9 mouse cellular contexts compared by ENCODE assay signal in genomic region chr9:66307341-66307740, GRCm38 (mm10). TPM values are rescaled to one million over a fixed set of nuclear protein-coding genes. Genes with fewer than 3 reads are reported as not detected.
A peak's percentile ranks its signal among the peaks of the same experiment; 100 is the strongest.
DNase-seq lines count a peak whose midpoint lies in the region; ATAC-seq and TF ChIP-seq lines count a peak whose summit lies in the region.
"Had no signal": no experiment of that assay in that cellular context is flagged by ENCODE, and none has a peak within 500 bp of the region (broad histone marks: within the 10 kb centered on the region; RNA-seq: fewer than 3 reads in every experiment).

No protein-coding gene starts in this region.

- POLR2A ChIA-PET in Patski (lab: Charles Lee), result no interaction called here

- no peaks in the 10 kb centered on the region for H3K9me3 ChIP-seq in kidney, embryonic 15.5 days (replicated peaks)
- H3K9me3 ChIP-seq: stomach, embryonic 15.5 days had no signal

- no peaks in the 10 kb centered on the region for H3K27me3 ChIP-seq in kidney, embryonic 15.5 days
- H3K27me3 ChIP-seq in Patski, result peaks cover 9% of the 10 kb centered on the region
- H3K27me3 ChIP-seq: stomach, embryonic 15.5 days had no signal

- H3K4me1 ChIP-seq in kidney, embryonic 15.5 days, result no peaks in the 10 kb centered on the region

- CTCF ChIA-PET in Patski (lab: Charles Lee), result interaction anchor here (1.1 kb wide), 1 partner anchor 9 kb away, joined by 3 read pairs; no protein-coding TSS in a partner anchor

- no peak overlapping the region for H3K27ac ChIP-seq in kidney, embryonic 15.5 days
- H3K27ac ChIP-seq in layer of hippocampus, adult 2 months, result no peak overlapping the region
- H3K27ac ChIP-seq: stomach, embryonic 15.5 days had no signal

- no peaks in the 10 kb centered on the region for H3K36me3 ChIP-seq in kidney, embryonic 15.5 days
- H3K36me3 ChIP-seq: stomach, embryonic 15.5 days had no signal

- no peak for TF ChIP-seq CTCF in Patski (IDR thresholded peaks at IDR 0.05)
- TF ChIP-seq CTCF in layer of hippocampus, adult 2 months (conservative IDR thresholded peaks at IDR 0.05), result no peak

- no peak overlapping the region for H3K4me3 ChIP-seq in kidney, embryonic 15.5 days (replicated peaks)
- H3K4me3 ChIP-seq in layer of hippocampus, adult 2 months, result no peak overlapping the region
- H3K4me3 ChIP-seq: stomach, embryonic 15.5 days had no signal

- in situ Hi-C loops in Patski (cut with MboI; ENCODE audit: low pct_unique_long_range_greater_than_20kb), result no loop called here

- H3K9ac ChIP-seq in kidney, embryonic 15.5 days, result no peak overlapping the region
- H3K9ac ChIP-seq: stomach, embryonic 15.5 days had no signal

- no peak overlapping the region for H3K4me2 ChIP-seq in kidney, embryonic 15.5 days
- H3K4me2 ChIP-seq: stomach, embryonic 15.5 days had no signal

- DNase-seq in kidney, adult 9 months, result peak; percentile 27
- DNase-seq in Patski (ENCODE audit: low read depth, low spot score), result peak; percentile 39
- peak; percentile 42 for DNase-seq in gastrocnemius, postnatal 14 days
- peak; percentile 74 for DNase-seq in lung, postnatal 10 days
- no peak for DNase-seq in layer of hippocampus, adult 2 months (ENCODE audit: low spot score in 2 of 2)
- no peak for DNase-seq in left cerebral cortex, postnatal 4 days
- DNase-seq in frontal cortex, postnatal 36 days (ENCODE audit: low spot score in 2 of 2), result no peak

- ATAC-seq in kidney, embryonic 15.5 days (replicated peaks; ENCODE audit: low FRiP score), result no peak
- peak; percentile 60 for ATAC-seq in Patski

- intact Hi-C loops in gastrocnemius, postnatal 14 days (cut with DNase I; ENCODE audit: low total_unique reads), result no loop called here
- intact Hi-C loops in left cerebral cortex, postnatal 4 days (cut with DNase I), result loop anchor here (5.0 kb wide), 1 partner anchor 40 kb away; no protein-coding TSS in a partner anchor

- 10% methylated on average over 2 of the region's 2 CpGs for WGBS in kidney, embryonic 15.5 days

RNA-seq across cellular contexts. Expression of gene Herc1, which starts 42.9 kb away (rescaled TPM):
- polyA plus RNA-seq in kidney, embryonic 15.5 days (2015; fragmentation: Nextera tagmentation; extraction: Ambion mirVana), result 20.6 and 21.0 TPM in 2 replicates
- 16.2 TPM for polyA plus RNA-seq in Patski (2021)
- 10 to 100 TPM; 32.5 to 35.1 TPM for total RNA-seq in gastrocnemius, postnatal 14 days (2021)
- total RNA-seq in layer of hippocampus, adult 2 months (2021), result 100 to 1,000 TPM; 108 to 119 TPM
- 100 to 1,000 TPM; 125 to 130 TPM for total RNA-seq in left cerebral cortex, postnatal 4 days (2021)

Comparison
In these comparisons a context has a peak if more than half of its experiments do, and no peak if none do; other contexts are left out.
1. DNase-seq: peak in kidney, adult 9 months (single experiment), Patski (single experiment), gastrocnemius, postnatal 14 days (single experiment) and lung, postnatal 10 days (single experiment); none in layer of hippocampus, adult 2 months (0 of 2), left cerebral cortex, postnatal 4 days (single experiment) and frontal cortex, postnatal 36 days (0 of 2).